Mouse (Mus musculus): ENCODE results near the gene Mbd4.

GRCm38 (mm10) chr6:115856361-115856745 is 3.2 kb upstream of the Mbd4 start:
- TF ChIP-seq CTCF (IDR thresholded peaks at IDR 0.05; ENCODE audit: low read depth), result no peak
- TF ChIP-seq EP300 (IDR thresholded peaks at IDR 0.05; ENCODE audit: low read depth), result no peak

All from liver, postnatal 0 days (tissue).